7 mouse cellular contexts compared by ENCODE assay signal in the genomic region with DNA sequence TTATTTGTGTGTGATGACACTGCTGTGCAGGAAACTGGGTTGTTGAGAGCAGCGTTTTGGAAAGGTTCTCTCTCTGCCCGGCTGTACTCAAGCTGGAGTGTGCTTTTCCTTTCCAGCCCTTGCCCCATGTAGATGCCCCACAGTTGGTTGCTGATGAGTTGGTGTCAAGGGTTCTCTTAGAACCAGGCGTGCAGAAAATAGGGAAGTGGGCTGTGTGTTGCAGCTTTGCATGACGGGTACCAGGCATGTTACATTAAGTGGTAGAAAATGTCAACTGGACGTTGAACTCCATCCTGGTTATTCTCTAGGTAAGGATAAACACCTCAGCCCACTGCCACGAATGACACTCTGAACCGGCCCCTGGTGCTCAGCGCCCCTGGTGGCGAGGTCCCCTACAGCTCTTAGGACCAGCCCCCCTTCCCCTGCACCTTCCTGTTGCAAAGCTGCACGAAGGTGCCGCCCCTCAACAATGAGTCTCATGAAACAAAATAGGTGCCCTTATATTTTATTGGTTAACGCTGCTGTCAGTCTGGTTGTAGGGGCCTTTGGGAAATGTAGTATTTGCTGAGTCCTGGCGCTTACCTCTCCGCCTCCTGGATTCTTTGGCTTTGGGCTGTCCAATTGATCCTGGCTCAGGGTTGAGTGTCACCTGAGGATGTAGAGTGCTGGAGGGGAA. TPM values are rescaled to one million over a fixed set of nuclear protein-coding genes. Genes with fewer than 3 reads are reported as not detected.
DNase-seq lines count a peak whose midpoint lies in the region; ATAC-seq and TF ChIP-seq lines count a peak whose summit lies in the region.

No protein-coding gene starts in this region.

- no peaks in the 10 kb centered on the region for H3K9me3 ChIP-seq in limb, embryonic 12.5 days
- no peaks in the 10 kb centered on the region for H3K9me3 ChIP-seq in midbrain, embryonic 14.5 days (ENCODE audit: control insufficient read depth, low read length)

- WGBS in kidney, adult 2 months, result 17% methylated on average over 14 of the region's 14 CpGs
- 24% methylated on average over 14 of the region's 14 CpGs for WGBS in limb, embryonic 12.5 days
- WGBS in midbrain, embryonic 14.5 days, result 27% methylated on average over 14 of the region's 14 CpGs

- peak; percentile 54 for TF ChIP-seq CTCF in kidney, adult 2 months (conservative IDR thresholded peaks at IDR 0.05; ENCODE audit: insufficient read depth, insufficient read length, low read depth, low read length)

- H3K36me3 ChIP-seq in kidney, adult 2 months (ENCODE audit: control insufficient read depth, insufficient read depth, low read length), result no peaks in the 10 kb centered on the region
- H3K36me3 ChIP-seq in limb, embryonic 12.5 days, result peaks cover 16% of the 10 kb centered on the region; the same call in 1 of the 2 replicates
- H3K36me3 ChIP-seq in midbrain, embryonic 14.5 days (ENCODE audit: control insufficient read depth, insufficient read depth, low read length), result peaks cover 2% of the 10 kb centered on the region; the same call in 1 of the 2 replicates

- no peaks in the 10 kb centered on the region for H3K27me3 ChIP-seq in kidney, adult 2 months (replicated peaks; ENCODE audit: control insufficient read depth, insufficient read depth, low read length)
- no peaks in the 10 kb centered on the region for H3K27me3 ChIP-seq in limb, embryonic 12.5 days
- H3K27me3 ChIP-seq in midbrain, embryonic 14.5 days (ENCODE audit: control insufficient read depth, insufficient read depth, low read length), result no peaks in the 10 kb centered on the region

- no peak overlapping the region for H3K27ac ChIP-seq in kidney, adult 2 months (ENCODE audit: insufficient read depth, low read depth, low read length)
- no peak overlapping the region for H3K27ac ChIP-seq in limb, embryonic 12.5 days
- H3K27ac ChIP-seq in midbrain, embryonic 14.5 days (replicated peaks; ENCODE audit: low read depth, low read length), result no peak overlapping the region

- TF ChIP-seq POLR2A in kidney, adult 2 months (IDR thresholded peaks at IDR 0.05; ENCODE audit: low read depth, low read length), result no peak

- H3K4me1 ChIP-seq in kidney, adult 2 months (ENCODE audit: control insufficient read depth, insufficient read depth, low read length), result peaks cover 5% of the 10 kb centered on the region; the same call in 1 of the 2 replicates
- peaks cover 4% of the 10 kb centered on the region for H3K4me1 ChIP-seq in limb, embryonic 12.5 days (replicated peaks)
- H3K4me1 ChIP-seq in midbrain, embryonic 14.5 days (ENCODE audit: control insufficient read depth, insufficient read depth, low read length), result no peaks in the 10 kb centered on the region

- peak; percentile 87 for DNase-seq in WW6 (ENCODE audit: low read depth, low spot score)
- peak; percentile 82 for DNase-seq in cerebellum, adult 9-11 months
- DNase-seq in frontal cortex, postnatal 10 days (ENCODE audit: low spot score in 2 of 2), result peak; percentile 54 to 55
- peak; percentile 89 for DNase-seq in kidney, adult 2 months
- DNase-seq in midbrain, embryonic 14.5 days, result peak; percentile 89
- peak; percentile 32 to 75 for DNase-seq in spleen, postnatal 10 days (ENCODE audit: low spot score in 2 of 2)

- H3K9ac ChIP-seq in limb, embryonic 12.5 days (replicated peaks), result no peak overlapping the region
- H3K9ac ChIP-seq in midbrain, embryonic 14.5 days (replicated peaks; ENCODE audit: low read length), result no peak overlapping the region

- peak overlapping the region; percentile 29 for H3K4me3 ChIP-seq in kidney, adult 2 months (ENCODE audit: insufficient read depth, low read depth, low read length)
- H3K4me3 ChIP-seq in limb, embryonic 12.5 days (replicated peaks), result peak overlapping the region; percentile 13
- H3K4me3 ChIP-seq in midbrain, embryonic 14.5 days (replicated peaks; ENCODE audit: low read depth, low read length), result no peak overlapping the region; the same call in 1 of the 2 replicates

- ATAC-seq in limb, embryonic 12.5 days (ENCODE audit: insufficient number of reproducible peaks, insufficient read depth, low FRiP score, low TSS enrichment, low read depth), result peak; percentile 72
- peak; percentile 79 for ATAC-seq in midbrain, embryonic 14.5 days (ENCODE audit: low FRiP score, low TSS enrichment)

- peak overlapping the region; percentile 46 for H3K4me2 ChIP-seq in limb, embryonic 12.5 days
- peak overlapping the region; percentile 45 for H3K4me2 ChIP-seq in midbrain, embryonic 14.5 days (ENCODE audit: low read length)

RNA-seq across cellular contexts. Expression of gene Wdr73, which starts 18.1 kb away (rescaled TPM):
- 15.4 and 16.1 TPM in 2 replicates for polyA plus RNA-seq in kidney, adult 2 months (2012; rRNA removed)
- polyA plus RNA-seq in limb, embryonic 12.5 days (2016; fragmentation: Nextera tagmentation; extraction: Ambion mirVana), result 35.2 and 35.3 TPM in 2 replicates
- polyA plus RNA-seq in midbrain, embryonic 14.5 days (2014; fragmentation: Nextera tagmentation; extraction: Ambion mirVana), result 32.8 and 36.1 TPM in 2 replicates

RNA-seq across cellular contexts. Expression of gene Nmb, which starts 21.9 kb away (rescaled TPM):
- polyA plus RNA-seq in kidney, adult 2 months (2012; rRNA removed), result 4.6 and 5.0 TPM in 2 replicates
- polyA plus RNA-seq in limb, embryonic 12.5 days (2016; fragmentation: Nextera tagmentation; extraction: Ambion mirVana), result 7.6 and 9.2 TPM in 2 replicates
- polyA plus RNA-seq in midbrain, embryonic 14.5 days (2014; fragmentation: Nextera tagmentation; extraction: Ambion mirVana), result 8.5 and 9.0 TPM in 2 replicates

RNA-seq across cellular contexts. Expression of gene Zscan2, which starts 22.2 kb away (rescaled TPM):
- 5.2 and 5.4 TPM in 2 replicates for polyA plus RNA-seq in kidney, adult 2 months (2012; rRNA removed)
- 5.1 and 6.2 TPM in 2 replicates for polyA plus RNA-seq in limb, embryonic 12.5 days (2016; fragmentation: Nextera tagmentation; extraction: Ambion mirVana)
- 5.8 and 7.1 TPM in 2 replicates for polyA plus RNA-seq in midbrain, embryonic 14.5 days (2014; fragmentation: Nextera tagmentation; extraction: Ambion mirVana)

RNA-seq across cellular contexts. Expression of gene Iqgap1, which starts 57.2 kb away (rescaled TPM):
- 38.1 and 42.0 TPM in 2 replicates for polyA plus RNA-seq in kidney, adult 2 months (2012; rRNA removed)
- 38.9 and 41.8 TPM in 2 replicates for polyA plus RNA-seq in limb, embryonic 12.5 days (2016; fragmentation: Nextera tagmentation; extraction: Ambion mirVana)
- 14.0 and 22.3 TPM in 2 replicates for polyA plus RNA-seq in midbrain, embryonic 14.5 days (2014; fragmentation: Nextera tagmentation; extraction: Ambion mirVana)
